Mouse (Mus musculus) layer of hippocampus, adult 18-20 months (tissue): Measurements from ENCODE around the gene Akap12. TPM values are rescaled to one million over a fixed set of nuclear protein-coding genes. Genes with fewer than 3 reads are reported as not detected.

Experiments used
- DNase-seq, 2 experiments: peaks; one replicate each; pipeline ENCODE4 v3.0.0; 2022; ENCODE audit warnings: low spot score in 2 of 2
- total RNA-seq, 2 experiments: library from RNA; stranded (reverse); gene quantifications; 2 replicates each; pipeline ENCODE4 v1.2.3; 2021

The Akap12 gene
- total RNA-seq, 2 experiments from 2014 or later = 12.1 TPM

DNA sequence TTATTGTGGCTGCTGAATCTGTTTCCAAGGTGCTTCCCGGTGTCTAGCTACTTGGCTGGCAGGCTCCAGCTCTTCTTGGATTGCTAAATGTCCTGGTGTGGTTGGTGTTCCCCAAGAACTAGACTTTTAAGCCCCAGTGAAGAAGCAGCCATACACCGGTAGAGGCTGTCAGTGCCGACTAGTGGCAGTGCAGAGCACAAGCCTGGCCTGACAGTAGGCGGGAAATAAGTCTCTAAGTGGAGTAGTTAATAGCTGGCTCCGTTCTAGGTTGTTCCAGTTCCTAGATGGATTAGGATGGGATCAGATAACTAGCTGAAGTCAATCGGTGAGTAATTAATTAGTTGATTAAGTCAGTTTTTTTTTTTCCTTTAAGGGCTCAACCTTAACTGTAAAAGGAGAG lies 125.7 kb downstream of the Akap12 start:
- peak in 1 of 2 experiments; percentile 33 for DNase-seq

DNA sequence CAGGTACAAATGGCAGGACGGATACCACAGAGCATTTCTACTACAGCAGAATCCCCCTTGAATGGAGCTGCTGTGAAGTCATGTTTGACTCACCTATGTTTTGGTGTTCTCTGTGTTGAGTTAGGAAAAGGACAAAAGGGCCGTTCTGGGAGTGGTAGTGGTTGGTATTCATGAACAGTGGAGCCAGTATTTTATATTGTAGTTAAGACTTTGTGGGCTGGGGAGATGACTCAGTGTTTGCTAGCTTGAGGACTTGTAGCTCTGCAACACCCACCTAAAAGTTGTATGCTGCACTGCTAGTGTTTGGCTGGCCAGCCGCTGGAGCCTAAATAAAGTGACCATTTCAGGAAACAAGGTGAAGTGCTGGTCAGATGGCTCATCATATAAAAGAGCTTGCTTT lies 129.1 kb downstream of the Akap12 start:
- DNase-seq = no peak

DNA sequence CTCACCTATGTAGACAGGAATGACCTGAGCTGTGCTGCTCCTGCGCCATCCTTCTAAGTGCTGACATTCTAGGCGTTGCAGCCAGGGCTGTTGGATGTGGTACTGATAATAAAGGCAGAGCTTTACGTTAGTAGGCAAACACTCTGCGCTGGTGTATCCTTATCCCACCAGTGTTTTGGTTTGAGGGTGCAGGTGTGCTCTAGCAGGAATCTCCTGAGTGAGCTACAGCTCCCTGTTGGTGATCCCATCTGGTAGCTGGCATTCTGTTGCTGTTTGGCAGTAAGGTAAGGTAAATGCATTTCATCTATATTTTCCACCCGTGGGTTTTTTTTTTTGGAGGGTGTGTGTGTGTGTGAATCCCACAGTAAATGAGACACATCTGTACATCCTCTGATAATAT lies 131.9 kb downstream of the Akap12 start:
- no peak for DNase-seq

DNA sequence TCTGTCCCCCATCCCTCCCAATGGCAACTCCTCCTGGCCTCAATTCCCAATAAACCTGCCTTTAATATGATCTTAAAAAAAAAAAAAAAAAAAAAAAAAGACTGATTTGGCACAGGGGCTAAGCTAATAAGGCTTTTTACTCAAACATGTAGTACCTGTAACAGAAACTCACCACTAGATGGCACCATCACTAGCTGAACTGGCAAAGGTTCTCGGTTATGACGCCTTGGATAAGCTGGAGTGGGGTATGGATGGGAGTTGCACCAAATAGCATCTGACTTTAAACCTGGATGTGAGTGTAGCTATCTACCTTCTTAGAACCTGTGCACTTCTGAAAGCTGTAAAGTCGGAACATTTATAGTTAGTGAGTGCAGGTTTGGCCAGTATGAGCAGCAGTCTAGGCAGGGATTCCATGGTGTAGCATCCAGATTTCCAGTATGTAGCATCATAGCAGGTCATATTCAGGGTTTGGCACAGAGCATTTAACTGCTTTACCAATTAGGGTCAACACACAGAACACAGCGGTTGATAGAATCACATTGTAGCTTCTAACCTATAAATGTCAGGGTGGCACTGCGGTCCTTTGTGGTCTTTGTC lies 138.8 kb downstream of the Akap12 start:
- DNase-seq = peak in 1 of 2 experiments; percentile 81

DNA sequence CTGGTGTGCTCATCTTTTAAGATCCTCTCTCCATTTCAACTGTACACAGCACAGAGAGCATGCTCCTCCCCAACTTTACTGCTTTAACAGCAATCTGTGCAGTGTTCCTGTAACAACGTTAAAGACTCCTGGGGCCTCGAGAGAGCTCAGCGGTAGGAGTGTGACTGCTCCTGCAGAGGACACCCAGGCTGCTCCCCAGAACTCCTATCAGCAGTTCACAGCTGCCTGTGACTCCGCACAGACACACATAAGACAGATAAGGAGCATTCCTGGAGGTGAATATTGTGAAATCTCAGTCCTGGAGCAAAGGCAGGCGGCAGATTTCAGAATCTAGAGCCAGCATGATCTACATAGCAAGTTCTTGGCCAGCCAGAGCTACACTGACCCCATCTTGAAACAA lies 139.3 kb downstream of the Akap12 start:
- DNase-seq = no peak

DNA sequence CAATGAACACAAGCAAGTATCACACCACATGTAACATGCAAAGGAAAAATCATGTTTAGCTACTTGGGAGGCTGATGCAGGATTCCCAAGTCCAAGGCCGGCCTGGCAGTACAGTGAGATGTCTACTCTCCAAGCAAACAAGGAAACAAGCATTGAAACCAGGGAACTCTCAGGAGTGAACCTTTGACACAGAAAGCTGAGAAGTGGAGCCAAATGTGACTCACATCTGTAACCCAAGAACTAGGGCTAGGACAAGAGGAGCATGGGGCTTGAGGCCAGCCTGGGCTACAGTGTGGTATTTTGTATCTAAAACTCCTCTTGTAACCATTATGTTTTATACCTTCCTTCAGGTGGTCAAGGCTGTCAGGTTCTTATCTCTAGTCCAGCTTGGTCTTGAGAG lies 141.0 kb downstream of the Akap12 start:
- DNase-seq = no peak

Other genes with a start within 250 kb of the Akap12 start
- gene Zbtb2, start 121.7 kb downstream of the Akap12 start, total RNA-seq = 10 to 100 TPM; 15.0 to 15.3 TPM
- gene Rmnd1, start 166.0 kb downstream of the Akap12 start, total RNA-seq = 10 to 100 TPM; 28.3 to 37.2 TPM
- gene Armt1, start 166.1 kb downstream of the Akap12 start, total RNA-seq = 10 to 100 TPM; 25.2 to 25.6 TPM
- gene Ccdc170, start 216.1 kb downstream of the Akap12 start, total RNA-seq = 1 to 10 TPM in 1 of 2 experiments, under 1 TPM in 1; 0.67 to 1.0 TPM